Mouse (Mus musculus) testis, adult 2 months (tissue): ENCODE data around the gene Saa4.
"Not testable (repeated sequence)": the region's sequence is repeated elsewhere in the genome, so short reads cannot be mapped to it uniquely, and the experiment has no call there.

Source experiments
- CTCF ChIP-seq: fragments of 200-500 bp; IDR thresholded peaks from 2 replicates; pipeline ENCODE4 v1.5.1; 2012; ENCODE audit warnings: low read depth, mild to moderate bottlenecking, inconsistent platforms, low read length, moderate library complexity; ENCODE audit not compliant: control insufficient read depth, insufficient read depth, insufficient replicate concordance
- POLR2A ChIP-seq: fragments of 200-500 bp; IDR thresholded peaks from 2 replicates; pipeline ENCODE4 v1.6.1; 2012; ENCODE audit warnings: low read depth, mild to moderate bottlenecking, inconsistent platforms, low read length, moderate library complexity; ENCODE audit not compliant: control insufficient read depth

DNA sequence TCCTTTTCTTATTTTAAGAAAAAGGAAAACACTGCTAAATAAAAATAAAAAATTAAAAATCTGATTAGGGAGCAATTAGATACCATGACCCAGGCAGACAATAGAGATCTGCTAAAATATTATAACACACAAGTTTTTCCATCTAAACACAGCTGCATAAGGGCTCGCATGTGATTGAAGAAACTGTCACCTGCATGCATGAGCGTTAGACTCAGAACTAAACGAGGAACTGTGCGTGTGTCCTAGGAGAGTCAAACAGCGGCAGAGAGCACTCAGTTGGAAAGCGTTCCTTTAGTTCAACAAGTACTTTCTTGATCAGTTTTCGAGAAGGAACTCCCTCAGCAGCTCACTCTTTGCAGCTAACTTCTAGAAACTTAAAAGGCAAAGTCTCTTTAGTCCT is 53.4 kb downstream of the Saa4 start:
- TF ChIP-seq CTCF, POLR2A: not testable (repeated sequence)
